Comparison of ENCODE assay signal across 24 mouse cellular contexts in genomic region chr6:84131539-84131938, GRCm38 (mm10).
DNase-seq lines count a peak whose midpoint lies in the region; ATAC-seq and TF ChIP-seq lines count a peak whose summit lies in the region.
"Had no signal": no experiment of that assay in that cellular context is flagged by ENCODE, and none has a peak within 500 bp of the region (broad histone marks: within the 10 kb centered on the region; RNA-seq: fewer than 3 reads in every experiment).

No protein-coding gene starts in this region.

- intact Hi-C loops in heart, postnatal 36 days (cut with DNase I) = no loop called here
- intact Hi-C loops in heart, postnatal 10 days (cut with DNase I) = no loop called here

- TF ChIP-seq EP300 in heart, postnatal 0 days (IDR thresholded peaks at IDR 0.05; ENCODE audit: low read depth) = no peak

- H3K36me3 ChIP-seq in heart, postnatal 0 days (replicated peaks; ENCODE audit: control insufficient read depth, insufficient read depth, low read length) = peaks cover 13% of the 10 kb centered on the region
- H3K36me3 ChIP-seq in embryonic facial prominence, embryonic 11.5 days (replicated peaks; ENCODE audit: control insufficient read depth, insufficient read depth, low read depth, low read length) = no peaks in the 10 kb centered on the region
- H3K36me3 ChIP-seq in limb, embryonic 11.5 days (ENCODE audit: control insufficient read depth, insufficient read depth, low read length) = no peaks in the 10 kb centered on the region
- H3K36me3 ChIP-seq: G1E; liver, embryonic 13.5 days; neural tube, embryonic 15.5 days had no signal

- DNase-seq in heart, adult 11 months = peak; percentile 89
- no peak for DNase-seq in heart, postnatal 36 days
- no peak for DNase-seq in heart, postnatal 0 days (ENCODE audit: low spot score)
- no peak for DNase-seq in heart, postnatal 10 days
- DNase-seq in embryonic facial prominence, embryonic 11.5 days (ENCODE audit: low spot score) = no peak
- no peak for DNase-seq in limb, embryonic 11.5 days (ENCODE audit: low spot score)
- DNase-seq in adrenal gland, postnatal 14 days = no peak
- DNase-seq in thymus, postnatal 0 days (ENCODE audit: low spot score) = no peak
- DNase-seq: adrenal gland, postnatal 25 days; cerebellum, adult 18-20 months; forebrain, postnatal 0 days; gastrocnemius, postnatal 36 days; kidney, adult 8-10 months; kidney, postnatal 36 days; liver, embryonic 13.5 days; lung, embryonic 14.5 days; lung, postnatal 36 days; right cerebral cortex, postnatal 14 days; spleen, adult 18-20 months; thymus, adult 18-20 months had no signal

- no peaks in the 10 kb centered on the region for H3K27me3 ChIP-seq in heart, postnatal 0 days (ENCODE audit: control insufficient read depth, insufficient read depth, low read length)
- no peaks in the 10 kb centered on the region for H3K27me3 ChIP-seq in embryonic facial prominence, embryonic 11.5 days (ENCODE audit: control insufficient read depth, insufficient read depth, low read length)
- no peaks in the 10 kb centered on the region for H3K27me3 ChIP-seq in limb, embryonic 11.5 days (ENCODE audit: control insufficient read depth, insufficient read depth, low read length)
- H3K27me3 ChIP-seq: liver, embryonic 13.5 days; neural tube, embryonic 15.5 days had no signal

- no peak for TF ChIP-seq CTCF in heart, postnatal 0 days (IDR thresholded peaks at IDR 0.05; ENCODE audit: low read depth)

- H3K4me3 ChIP-seq in heart, postnatal 0 days (ENCODE audit: low read depth, low read length) = no peak overlapping the region
- no peak overlapping the region for H3K4me3 ChIP-seq in embryonic facial prominence, embryonic 11.5 days (ENCODE audit: low read depth, low read length)
- H3K4me3 ChIP-seq in limb, embryonic 11.5 days (ENCODE audit: low read depth, low read length) = no peak overlapping the region
- H3K4me3 ChIP-seq: liver, embryonic 13.5 days; neural tube, embryonic 15.5 days had no signal

- H3K4me1 ChIP-seq in heart, postnatal 0 days (ENCODE audit: control insufficient read depth, insufficient read depth) = no peaks in the 10 kb centered on the region
- H3K4me1 ChIP-seq in embryonic facial prominence, embryonic 11.5 days (ENCODE audit: control insufficient read depth, insufficient read depth, low read length) = no peaks in the 10 kb centered on the region
- peaks cover 17% of the 10 kb centered on the region for H3K4me1 ChIP-seq in limb, embryonic 11.5 days (ENCODE audit: control insufficient read depth, insufficient read depth, low read length)
- H3K4me1 ChIP-seq: liver, embryonic 13.5 days had no signal

- H3K9me3 ChIP-seq in heart, postnatal 0 days (replicated peaks; ENCODE audit: control insufficient read depth, low read length) = no peaks in the 10 kb centered on the region
- H3K9me3 ChIP-seq in embryonic facial prominence, embryonic 11.5 days (replicated peaks; ENCODE audit: control insufficient read depth, low read length) = no peaks in the 10 kb centered on the region
- H3K9me3 ChIP-seq in limb, embryonic 11.5 days (ENCODE audit: control insufficient read depth, low read length) = no peaks in the 10 kb centered on the region
- H3K9me3 ChIP-seq: G1E; liver, embryonic 13.5 days; neural tube, embryonic 15.5 days had no signal

- 0 out of 2 replicates have a peak, but pooled peaks have one; percentile 31 for ATAC-seq in heart, postnatal 0 days (ENCODE audit: insufficient read depth, low read depth)
- no peak for ATAC-seq in embryonic facial prominence, embryonic 11.5 days (replicated peaks; ENCODE audit: insufficient number of reproducible peaks, low FRiP score, low TSS enrichment, low read depth)
- no peak for ATAC-seq in limb, embryonic 11.5 days (ENCODE audit: insufficient number of reproducible peaks, low FRiP score, low TSS enrichment, low read depth)
- ATAC-seq: CD4-positive, CD25-positive, alpha-beta regulatory T cell, adult 4 months; forebrain, postnatal 0 days; midbrain, embryonic 16.5 days had no signal

- whole genome bisulfite sequencing in heart, postnatal 0 days = 60% methylated on average over 9 of the region's 9 CpGs
- 61% methylated on average over 9 of the region's 9 CpGs for WGBS in embryonic facial prominence, embryonic 11.5 days
- 44% methylated on average over 9 of the region's 9 CpGs for WGBS in limb, embryonic 11.5 days

- no peak overlapping the region for H3K9ac ChIP-seq in heart, postnatal 0 days (replicated peaks; ENCODE audit: low read depth, low read length)
- H3K9ac ChIP-seq in embryonic facial prominence, embryonic 11.5 days (replicated peaks; ENCODE audit: low read length) = no peak overlapping the region
- no peak overlapping the region for H3K9ac ChIP-seq in limb, embryonic 11.5 days (ENCODE audit: low read length)
- H3K9ac ChIP-seq: forebrain, postnatal 0 days; liver, embryonic 13.5 days; lung, embryonic 14.5 days; neural tube, embryonic 15.5 days had no signal

- no peak overlapping the region for H3K27ac ChIP-seq in heart, postnatal 0 days (ENCODE audit: low read depth)
- peak overlapping the region; percentile 20; the same call in 1 of the 2 replicates for H3K27ac ChIP-seq in embryonic facial prominence, embryonic 11.5 days (replicated peaks; ENCODE audit: low read depth, low read length)
- H3K27ac ChIP-seq in limb, embryonic 11.5 days (replicated peaks; ENCODE audit: low read depth, low read length) = peak overlapping the region; percentile 60
- H3K27ac ChIP-seq: liver, embryonic 13.5 days; neural tube, embryonic 15.5 days had no signal

- H3K4me2 ChIP-seq in heart, postnatal 0 days (ENCODE audit: low read depth, low read length) = no peak overlapping the region
- H3K4me2 ChIP-seq in embryonic facial prominence, embryonic 11.5 days (ENCODE audit: low read depth, low read length) = no peak overlapping the region
- H3K4me2 ChIP-seq in limb, embryonic 11.5 days (ENCODE audit: low read depth, severe bottlenecking) = no peak overlapping the region
- H3K4me2 ChIP-seq: liver, embryonic 13.5 days; lung, embryonic 14.5 days; neural tube, embryonic 15.5 days had no signal
